Mouse (Mus musculus): Measurements from ENCODE around the gene Egfl7. TPM values are rescaled to one million over a fixed set of nuclear protein-coding genes. Genes with fewer than 3 reads are reported as not detected.

The Egfl7 gene
- total RNA-seq, 2 experiments from 2014 or later, result 224 to 237 TPM

- DNase-seq, result peak; percentile 68 to 81
- intact Hi-C loops (cut with DNase I), result loop anchor here (2.0 kb wide), 1 partner anchor 32 kb away; no protein-coding TSS in a partner anchor
Observed at GRCm38 (mm10) chr2:26607056-26607910, 27.5 kb downstream of the Egfl7 start.

- no peak for DNase-seq
- intact Hi-C loops (cut with DNase I), result no loop called here
Observed at GRCm38 (mm10) chr2:26608781-26609180, 29.0 kb downstream of the Egfl7 start.

GRCm38 (mm10) chr2:26609261-26609661 lies 29.4 kb downstream of the Egfl7 start:
- intact Hi-C loops (cut with DNase I), result no loop called here
- peak; percentile 45 to 69 for DNase-seq

- no peak for DNase-seq
- intact Hi-C loops (cut with DNase I), result no loop called here
Observed at GRCm38 (mm10) chr2:26610526-26610925, 30.7 kb downstream of the Egfl7 start.

GRCm38 (mm10) chr2:26611054-26611453 lies 31.2 kb downstream of the Egfl7 start:
- no peak for DNase-seq
- intact Hi-C loops (cut with DNase I), result no loop called here

GRCm38 (mm10) chr2:26611896-26612295 lies 32.1 kb downstream of the Egfl7 start:
- no peak for DNase-seq
- intact Hi-C loops (cut with DNase I), result no loop called here

- intact Hi-C loops (cut with DNase I), result no loop called here
- DNase-seq, result peak; percentile 39 to 62
Observed at GRCm38 (mm10) chr2:26614903-26615302, 35.1 kb downstream of the Egfl7 start.

GRCm38 (mm10) chr2:26615459-26616124 lies 35.8 kb downstream of the Egfl7 start:
- no peak for DNase-seq
- intact Hi-C loops (cut with DNase I), result no loop called here

- DNase-seq, result no peak
- intact Hi-C loops (cut with DNase I), result no loop called here
Observed at GRCm38 (mm10) chr2:26617331-26617730, 37.5 kb downstream of the Egfl7 start.

GRCm38 (mm10) chr2:26617928-26618327 lies 38.1 kb downstream of the Egfl7 start:
- intact Hi-C loops (cut with DNase I), result no loop called here

GRCm38 (mm10) chr2:26621246-26621645 lies 41.4 kb downstream of the Egfl7 start:
- intact Hi-C loops (cut with DNase I), result no loop called here

More at GRCm38 (mm10) chr2:26617928-26618327, 38.1 kb downstream of the Egfl7 start:
- no peak for DNase-seq

GRCm38 (mm10) chr2:26622984-26623383 lies 43.2 kb downstream of the Egfl7 start:
- intact Hi-C loops (cut with DNase I), result no loop called here
- no peak for DNase-seq

More at GRCm38 (mm10) chr2:26621246-26621645, 41.4 kb downstream of the Egfl7 start:
- DNase-seq, result no peak

- DNase-seq, result no peak
- intact Hi-C loops (cut with DNase I), result no loop called here
Observed at GRCm38 (mm10) chr2:26625419-26625818, 45.6 kb downstream of the Egfl7 start.

- no peak for DNase-seq
- intact Hi-C loops (cut with DNase I), result no loop called here
Observed at GRCm38 (mm10) chr2:26626081-26626480, 46.3 kb downstream of the Egfl7 start.

GRCm38 (mm10) chr2:26627921-26628739 lies 48.3 kb downstream of the Egfl7 start, which contains the start of gene Fam69b:
Gene Fam69b, plus strand, starts transcription at chr2:26628457.
- peak; percentile 83 to 85 for DNase-seq
- intact Hi-C loops (cut with DNase I), result no loop called here

- intact Hi-C loops (cut with DNase I), result no loop called here
- no peak for DNase-seq
Observed at GRCm38 (mm10) chr2:26628792-26629437, 49.1 kb downstream of the Egfl7 start.

- no peak for DNase-seq
- intact Hi-C loops (cut with DNase I), result no loop called here
Observed at GRCm38 (mm10) chr2:26632541-26633395, 53.0 kb downstream of the Egfl7 start.

- no peak for DNase-seq
- intact Hi-C loops (cut with DNase I), result no loop called here
Observed at GRCm38 (mm10) chr2:26633953-26634530, 54.2 kb downstream of the Egfl7 start.
